Mouse (Mus musculus): Measurements from ENCODE around the gene Gm15517. TPM values are rescaled to one million over a fixed set of nuclear protein-coding genes. Genes with fewer than 3 reads are reported as not detected.
"Not testable (repeated sequence)": the region's sequence is repeated elsewhere in the genome, so short reads cannot be mapped to it uniquely, and the experiment has no call there.

Gm15517 gene
- not detected in 2 replicates for polyA plus RNA-seq (2014; fragmentation: Nextera tagmentation; extraction: Ambion mirVana)

DNA sequence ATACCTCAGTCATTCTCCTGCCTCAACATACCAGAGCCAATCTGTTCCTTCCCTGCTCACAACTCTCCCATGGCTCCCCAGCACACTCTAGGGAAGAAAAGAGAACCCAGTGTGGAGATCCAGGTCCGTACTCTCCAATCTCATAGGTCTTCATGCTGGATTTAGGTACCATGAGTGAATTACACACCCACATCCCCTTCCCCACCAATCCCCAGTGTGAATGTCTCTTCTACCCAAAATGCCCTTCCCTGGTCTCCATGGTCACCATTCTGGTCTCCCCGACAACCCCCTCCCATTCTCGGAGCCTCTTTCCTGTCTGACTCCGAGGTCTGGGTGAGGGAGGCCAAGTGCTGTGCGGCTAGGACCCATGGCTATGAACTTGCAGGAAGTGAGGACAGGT lies at the start of gene Gm15517:
Gm15517 (plus strand) TSS at position 301 of the 400 bp plus-strand sequence.
- DNase-seq (ENCODE audit: low spot score) (no peak), ATAC-seq (no peak)
- H3K9me3 ChIP-seq (replicated peaks; ENCODE audit: control insufficient read depth, low read length), result no peaks in the 10 kb centered on the region
- H3K4me1 ChIP-seq (ENCODE audit: control insufficient read depth, insufficient read depth, low read length), result no peaks in the 10 kb centered on the region
- 62% methylated on average over 5 of the region's 5 CpGs for WGBS
- no peak within 1 kb of the TSS for H3K9ac ChIP-seq (ENCODE audit: low read length)
- no peak within 1 kb of the TSS for H3K4me2 ChIP-seq (ENCODE audit: low read length)
- H3K27me3 ChIP-seq (replicated peaks; ENCODE audit: control insufficient read depth, insufficient read depth, low read length), result no peaks in the 10 kb centered on the region
- no peak within 1 kb of the TSS for H3K27ac ChIP-seq (ENCODE audit: low read depth, low read length)
- H3K4me3 ChIP-seq (ENCODE audit: low read depth, low read length), result no peak within 1 kb of the TSS
- 0 out of 2 replicates have a peak, but pooled peaks cover 2% of the 10 kb centered on the region for H3K36me3 ChIP-seq (ENCODE audit: control insufficient read depth, insufficient read depth, low read length)

DNA sequence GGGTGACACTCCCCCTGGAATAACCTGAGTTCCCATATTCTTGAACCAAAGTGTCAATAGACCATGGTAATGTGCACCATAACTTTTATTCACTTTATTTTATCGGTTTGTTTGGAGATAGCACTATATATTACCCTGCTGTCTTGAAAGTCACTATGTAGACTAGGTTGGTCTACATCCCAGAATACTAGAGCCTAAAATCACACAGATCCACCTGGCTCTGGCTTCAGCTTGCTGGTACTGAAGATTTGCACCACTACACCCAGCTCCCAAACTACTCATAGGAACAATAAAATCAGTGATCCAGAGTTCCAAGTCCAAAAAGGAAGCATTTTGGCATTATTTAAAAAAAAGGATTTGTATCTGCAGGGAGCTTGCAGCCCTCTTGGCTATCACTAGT lies 45.6 kb upstream of the Gm15517 start, which contains the start of gene Klk1b5:
Klk1b5 (plus strand) TSS at position 301 of the 400 bp plus-strand sequence.
- Histone ChIP-seq H3K27ac (ENCODE audit: low read depth, low read length) (no peak within 1 kb of the TSS), H3K9ac (ENCODE audit: low read length) (no peak within 1 kb of the TSS), H3K4me1 (ENCODE audit: control insufficient read depth, insufficient read depth, low read length) (no peaks in the 10 kb centered on the region), H3K36me3 (ENCODE audit: control insufficient read depth, insufficient read depth, low read length) (no peaks in the 10 kb centered on the region), H3K27me3 (replicated peaks; ENCODE audit: control insufficient read depth, insufficient read depth, low read length) (no peaks in the 10 kb centered on the region), H3K9me3 (replicated peaks; ENCODE audit: control insufficient read depth, low read length) (no peaks in the 10 kb centered on the region), H3K4me2 (ENCODE audit: low read length) (no peak within 1 kb of the TSS), H3K4me3 (ENCODE audit: low read depth, low read length) (no peak within 1 kb of the TSS)
- 90% methylated on average over 1 of the region's 1 CpGs for WGBS
- ATAC-seq, result no peak
- DNase-seq (ENCODE audit: low spot score), result no peak

DNA sequence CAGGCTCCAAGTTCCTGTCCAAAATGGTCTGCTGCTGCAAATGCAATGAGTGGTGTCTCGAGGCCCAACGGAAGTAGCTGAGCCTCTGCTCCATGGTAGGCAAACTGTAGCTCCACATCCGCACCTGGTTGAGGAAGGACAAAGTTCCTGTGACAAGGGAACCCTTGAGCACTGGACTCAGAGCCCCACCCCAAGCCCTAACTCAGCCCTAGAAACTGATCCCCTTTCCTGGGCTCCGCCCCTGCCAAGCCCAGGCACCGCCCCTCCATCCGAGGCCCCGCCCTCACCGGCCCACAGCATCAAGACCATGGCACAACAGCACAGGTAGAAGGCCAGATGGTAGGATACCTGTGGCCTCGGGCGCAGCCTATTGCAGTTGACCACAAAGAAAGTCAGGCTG lies 39.6 kb upstream of the Gm15517 start:
- not testable (repeated sequence) for ATAC-seq; H3K4me3 ChIP-seq (ENCODE audit: low read depth, low read length); H3K9ac ChIP-seq (ENCODE audit: low read length); H3K4me1 ChIP-seq (ENCODE audit: control insufficient read depth, insufficient read depth, low read length); DNase-seq (ENCODE audit: low spot score); H3K36me3 ChIP-seq (ENCODE audit: control insufficient read depth, insufficient read depth, low read length); H3K27ac ChIP-seq (ENCODE audit: low read depth, low read length); H3K4me2 ChIP-seq (ENCODE audit: low read length); H3K27me3 ChIP-seq (replicated peaks; ENCODE audit: control insufficient read depth, insufficient read depth, low read length); H3K9me3 ChIP-seq (replicated peaks; ENCODE audit: control insufficient read depth, low read length)
- WGBS, result 73% methylated on average over 8 of the region's 10 CpGs

DNA sequence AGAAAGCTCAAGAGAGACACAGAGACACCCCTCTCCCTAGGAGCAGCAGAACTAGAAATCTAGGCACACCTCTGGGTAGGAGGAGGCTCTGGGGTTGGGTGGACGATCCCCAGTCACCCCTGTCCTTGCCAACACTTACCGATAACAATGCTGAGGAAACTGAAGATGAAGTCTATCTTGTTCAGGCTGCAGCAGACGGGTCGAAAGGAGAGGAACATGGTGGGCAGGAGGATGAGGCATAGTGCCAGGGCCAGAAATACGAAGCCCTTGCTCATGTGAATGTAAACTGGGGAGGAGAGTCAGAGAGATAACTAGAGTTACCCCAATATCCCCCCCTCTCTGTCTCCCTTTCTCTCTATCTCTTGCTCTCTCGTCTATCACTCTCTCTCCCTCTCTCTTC lies 38.9 kb upstream of the Gm15517 start:
- H3K4me2 ChIP-seq (ENCODE audit: low read length); H3K4me1 ChIP-seq (ENCODE audit: control insufficient read depth, insufficient read depth, low read length); H3K36me3 ChIP-seq (ENCODE audit: control insufficient read depth, insufficient read depth, low read length); H3K4me3 ChIP-seq (ENCODE audit: low read depth, low read length); ATAC-seq; DNase-seq (ENCODE audit: low spot score); H3K27me3 ChIP-seq (replicated peaks; ENCODE audit: control insufficient read depth, insufficient read depth, low read length); H3K9ac ChIP-seq (ENCODE audit: low read length); H3K27ac ChIP-seq (ENCODE audit: low read depth, low read length); H3K9me3 ChIP-seq (replicated peaks; ENCODE audit: control insufficient read depth, low read length): not testable (repeated sequence)
- WGBS, result 86% methylated on average over 6 of the region's 6 CpGs

DNA sequence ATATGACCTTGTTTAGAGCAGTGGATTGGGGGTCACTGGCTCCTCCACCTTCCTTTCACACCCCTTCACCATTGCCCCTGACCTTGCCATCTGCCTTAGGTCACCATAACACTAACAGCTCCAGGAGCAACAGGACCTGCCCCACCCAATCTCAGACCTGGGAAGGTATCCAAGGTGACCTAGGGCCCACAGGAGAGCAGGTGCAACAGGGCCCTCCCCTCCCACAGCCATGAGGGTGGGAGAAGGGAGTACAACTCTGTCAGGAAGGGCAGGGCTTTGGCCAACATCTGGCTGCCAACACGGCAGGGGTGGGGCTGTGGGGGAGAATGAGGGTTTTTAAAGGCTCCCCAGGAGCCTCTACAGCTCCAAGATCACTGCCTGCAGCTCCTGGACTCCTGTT lies 36.2 kb upstream of the Gm15517 start, which contains the start of gene Klk1:
Klk1 (plus strand) TSS at position 285 of the 400 bp plus-strand sequence.
- H3K4me3 ChIP-seq (ENCODE audit: low read depth, low read length), result no peak within 1 kb of the TSS
- 23% methylated on average over 1 of the region's 1 CpGs for WGBS
- no peaks in the 10 kb centered on the region for H3K4me1 ChIP-seq (ENCODE audit: control insufficient read depth, insufficient read depth, low read length)
- no peak within 1 kb of the TSS for H3K4me2 ChIP-seq (ENCODE audit: low read length)
- H3K27ac ChIP-seq (ENCODE audit: low read depth, low read length), result no peak within 1 kb of the TSS
- no peaks in the 10 kb centered on the region for H3K9me3 ChIP-seq (replicated peaks; ENCODE audit: control insufficient read depth, low read length)
- ATAC-seq, result no peak
- H3K36me3 ChIP-seq (ENCODE audit: control insufficient read depth, insufficient read depth, low read length), result no peaks in the 10 kb centered on the region
- no peak for DNase-seq (ENCODE audit: low spot score)
- H3K9ac ChIP-seq (ENCODE audit: low read length), result no peak within 1 kb of the TSS
- no peaks in the 10 kb centered on the region for H3K27me3 ChIP-seq (replicated peaks; ENCODE audit: control insufficient read depth, insufficient read depth, low read length)

DNA sequence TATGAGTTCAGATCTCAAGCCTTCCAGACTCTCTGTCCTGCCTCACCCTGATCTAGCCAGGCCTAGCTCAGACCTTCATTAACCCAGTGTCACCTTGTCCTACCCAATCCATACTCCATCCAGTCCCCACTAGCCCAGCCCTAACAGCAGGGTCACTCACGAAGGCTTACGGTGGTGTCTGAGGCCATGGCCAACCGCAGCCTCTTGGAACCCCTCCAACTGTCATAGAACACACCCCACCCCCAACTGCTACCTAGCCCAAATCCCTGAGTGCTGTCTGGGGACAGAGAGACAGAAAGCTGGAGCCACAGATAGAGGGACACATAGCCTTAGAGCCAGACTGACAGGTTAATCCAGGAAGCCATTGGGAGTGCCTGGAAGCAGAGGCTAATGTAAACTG lies 25.3 kb upstream of the Gm15517 start, which contains the start of gene Gm36864:
Gm36864 (plus strand) TSS at position 269 of the 400 bp plus-strand sequence.
- 77% methylated on average over 3 of the region's 3 CpGs for whole genome bisulfite sequencing
- no peaks in the 10 kb centered on the region for H3K36me3 ChIP-seq (ENCODE audit: control insufficient read depth, insufficient read depth, low read length)

DNA sequence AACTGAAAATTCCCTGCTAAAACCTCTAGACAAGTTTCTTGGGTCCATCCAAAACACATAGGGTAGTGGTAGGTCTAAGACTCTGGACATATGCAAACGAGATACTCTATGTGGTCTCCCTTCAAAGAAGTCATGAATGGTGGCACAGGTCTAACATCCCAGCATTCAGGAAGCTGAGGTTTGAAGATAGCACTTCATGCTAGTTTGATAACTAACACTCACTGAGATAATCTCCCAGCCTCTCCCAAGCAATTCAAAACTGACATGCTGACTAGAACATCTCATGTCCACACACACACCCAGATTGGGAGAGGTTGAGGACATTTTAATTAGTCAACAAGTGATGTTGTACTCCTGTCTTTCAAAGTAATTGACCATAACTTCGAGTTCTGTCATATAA lies 21.3 kb upstream of the Gm15517 start:
- Histone ChIP-seq H3K9ac (ENCODE audit: low read length) (no peak overlapping the region), H3K4me2 (ENCODE audit: low read length) (no peak overlapping the region), H3K4me3 (ENCODE audit: low read depth, low read length) (no peak overlapping the region), H3K9me3 (replicated peaks; ENCODE audit: control insufficient read depth, low read length) (no peaks in the 10 kb centered on the region), H3K4me1 (ENCODE audit: control insufficient read depth, insufficient read depth, low read length) (no peaks in the 10 kb centered on the region), H3K27ac (ENCODE audit: low read depth, low read length) (no peak overlapping the region), H3K27me3 (replicated peaks; ENCODE audit: control insufficient read depth, insufficient read depth, low read length) (no peaks in the 10 kb centered on the region), H3K36me3 (ENCODE audit: control insufficient read depth, insufficient read depth, low read length) (no peaks in the 10 kb centered on the region)
- ATAC-seq, result no peak
- DNase-seq (ENCODE audit: low spot score), result no peak
- WGBS, result 51% methylated on average over 2 of the region's 2 CpGs

More for the DNA sequence above, 25.3 kb upstream of the Gm15517 start, which contains the start of gene Gm36864:
- Histone ChIP-seq H3K9me3 (replicated peaks; ENCODE audit: control insufficient read depth, low read length) (no peaks in the 10 kb centered on the region), H3K27ac (ENCODE audit: low read depth, low read length) (no peak within 1 kb of the TSS), H3K9ac (ENCODE audit: low read length) (no peak within 1 kb of the TSS), H3K4me1 (ENCODE audit: control insufficient read depth, insufficient read depth, low read length) (no peaks in the 10 kb centered on the region), H3K27me3 (replicated peaks; ENCODE audit: control insufficient read depth, insufficient read depth, low read length) (no peaks in the 10 kb centered on the region), H3K4me3 (ENCODE audit: low read depth, low read length) (no peak within 1 kb of the TSS), H3K4me2 (ENCODE audit: low read length) (no peak within 1 kb of the TSS)
- DNase-seq (ENCODE audit: low spot score) (no peak), ATAC-seq (no peak)

DNA sequence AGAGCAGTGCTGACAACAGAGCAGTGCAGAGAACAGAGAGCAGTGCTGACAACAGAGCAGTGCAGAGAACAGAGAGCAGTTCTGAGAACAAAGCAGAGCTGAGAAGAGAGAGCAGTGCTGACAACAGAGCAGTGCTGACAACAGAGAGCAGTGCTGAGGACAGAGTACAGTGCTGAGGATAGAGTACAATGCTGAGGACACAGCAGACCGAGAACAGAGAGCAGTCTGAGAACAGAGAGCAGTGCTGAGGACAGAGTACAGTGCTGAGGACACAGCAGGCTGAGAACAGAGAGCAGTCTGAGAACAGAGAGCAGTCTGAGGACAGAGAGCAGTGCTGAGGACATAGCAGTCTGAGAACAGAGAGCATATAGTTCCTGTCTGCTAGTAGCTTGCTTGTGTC lies 20.5 kb upstream of the Gm15517 start:
- Histone ChIP-seq H3K4me1 (ENCODE audit: control insufficient read depth, insufficient read depth, low read length) (peaks cover 4% of the 10 kb centered on the region), H3K27ac (ENCODE audit: low read depth, low read length) (no peak overlapping the region), H3K36me3 (ENCODE audit: control insufficient read depth, insufficient read depth, low read length) (no peaks in the 10 kb centered on the region), H3K4me2 (ENCODE audit: low read length) (no peak overlapping the region), H3K27me3 (replicated peaks; ENCODE audit: control insufficient read depth, insufficient read depth, low read length) (no peaks in the 10 kb centered on the region), H3K9me3 (replicated peaks; ENCODE audit: control insufficient read depth, low read length) (no peaks in the 10 kb centered on the region), H3K9ac (ENCODE audit: low read length) (no peak overlapping the region), H3K4me3 (ENCODE audit: low read depth, low read length) (no peak overlapping the region)
- WGBS, result 58% methylated on average over 1 of the region's 1 CpGs
- no peak for ATAC-seq
- DNase-seq (ENCODE audit: low spot score), result no peak

DNA sequence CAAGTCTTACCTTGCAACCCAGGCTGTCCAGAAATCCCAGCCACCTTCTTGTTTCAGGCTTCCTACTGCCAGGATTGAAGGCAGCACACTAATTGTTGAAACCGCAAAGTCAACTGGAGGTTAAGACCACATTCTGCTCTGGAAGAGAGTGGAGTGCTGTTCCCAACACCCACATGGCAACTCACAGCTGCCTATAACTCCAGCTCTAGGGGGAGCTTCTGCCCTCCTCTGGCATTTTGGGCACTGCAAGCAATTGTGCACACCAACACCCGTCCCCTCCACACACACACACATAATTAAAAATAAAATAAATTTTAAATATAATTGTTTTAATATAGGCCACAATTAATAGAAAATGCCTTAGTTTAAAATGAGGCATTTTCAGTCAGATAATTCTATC lies 20.1 kb upstream of the Gm15517 start:
- Histone ChIP-seq H3K36me3 (ENCODE audit: control insufficient read depth, insufficient read depth, low read length) (no peaks in the 10 kb centered on the region), H3K4me2 (ENCODE audit: low read length) (no peak overlapping the region), H3K4me1 (ENCODE audit: control insufficient read depth, insufficient read depth, low read length) (peaks cover 4% of the 10 kb centered on the region), H3K27me3 (replicated peaks; ENCODE audit: control insufficient read depth, insufficient read depth, low read length) (no peaks in the 10 kb centered on the region), H3K4me3 (ENCODE audit: low read depth, low read length) (no peak overlapping the region), H3K27ac (ENCODE audit: low read depth, low read length) (no peak overlapping the region), H3K9me3 (replicated peaks; ENCODE audit: control insufficient read depth, low read length) (no peaks in the 10 kb centered on the region), H3K9ac (ENCODE audit: low read length) (no peak overlapping the region)
- 69% methylated on average over 2 of the region's 2 CpGs for WGBS
- ATAC-seq, result no peak
- no peak for DNase-seq (ENCODE audit: low spot score)

Data from forebrain, embryonic 14.5 days (tissue).